Mouse (Mus musculus) small intestine, adult 2 months (tissue): ENCODE data around the gene Apba2.

Experiments used
- CTCF ChIP-seq: fragments of 200-500 bp; IDR thresholded peaks from 2 replicates; pipeline ENCODE4 v1.5.1; 2012; ENCODE audit warnings: low read depth, mild to moderate bottlenecking, control low read depth, inconsistent platforms, low read length, moderate library complexity, mixed read lengths; ENCODE audit not compliant: insufficient replicate concordance, insufficient read length; ENCODE audit errors: extremely low read depth
- POLR2A ChIP-seq: fragments of 200-500 bp; IDR thresholded peaks from 2 replicates; pipeline ENCODE4 v1.6.1; 2012; ENCODE audit warnings: low read depth, mild to moderate bottlenecking, control low read depth, inconsistent platforms, low read length, moderate library complexity

GRCm38 (mm10) chr7:64739131-64739530 is 237.6 kb downstream of the Apba2 start:
- no peak for TF ChIP-seq POLR2A
- TF ChIP-seq CTCF = no peak
